10 mouse cellular contexts compared by ENCODE assay signal in genomic region chr6:4972808-4973207, GRCm38 (mm10).
DNase-seq lines count a peak whose midpoint lies in the region; ATAC-seq and TF ChIP-seq lines count a peak whose summit lies in the region.
"Had no signal": no experiment of that assay in that cellular context is flagged by ENCODE, and none has a peak within 500 bp of the region (broad histone marks: within the 10 kb centered on the region; RNA-seq: fewer than 3 reads in every experiment).

No protein-coding gene starts in this region.

- H3K27me3 ChIP-seq in liver, embryonic 15.5 days: no peaks in the 10 kb centered on the region
- no peaks in the 10 kb centered on the region for H3K27me3 ChIP-seq in liver, embryonic 11.5 days (replicated peaks; ENCODE audit: control insufficient read depth, insufficient read depth, low read length)
- no peaks in the 10 kb centered on the region for H3K27me3 ChIP-seq in kidney, embryonic 14.5 days (ENCODE audit: control insufficient read depth, insufficient read depth, low read length)
- no peaks in the 10 kb centered on the region for H3K27me3 ChIP-seq in midbrain, postnatal 0 days (ENCODE audit: insufficient read depth, low read length)

- H3K4me3 ChIP-seq in liver, embryonic 15.5 days (replicated peaks): no peak overlapping the region
- H3K4me3 ChIP-seq in liver, embryonic 11.5 days (ENCODE audit: low read depth, low read length): no peak overlapping the region
- H3K4me3 ChIP-seq in kidney, embryonic 14.5 days (ENCODE audit: low read length): no peak overlapping the region
- no peak overlapping the region for H3K4me3 ChIP-seq in midbrain, postnatal 0 days (ENCODE audit: low read depth, low read length)
- H3K4me3 ChIP-seq: heart, embryonic 10.5 days had no signal

- peak; percentile 44; the same call in 1 of the 2 replicates for ATAC-seq in liver, embryonic 15.5 days (ENCODE audit: insufficient read depth)
- no peak for ATAC-seq in liver, embryonic 11.5 days (replicated peaks; ENCODE audit: low FRiP score)
- ATAC-seq in kidney, embryonic 14.5 days (ENCODE audit: low FRiP score, low TSS enrichment): 0 out of 2 replicates have a peak, but pooled peaks have one; percentile 71
- no peak for ATAC-seq in midbrain, postnatal 0 days (ENCODE audit: low FRiP score)

- WGBS in liver, embryonic 15.5 days (ENCODE audit: insufficient replicate concordance): 58% methylated on average over 6 of the region's 6 CpGs
- 68% methylated on average over 6 of the region's 6 CpGs for WGBS in liver, embryonic 11.5 days
- WGBS in kidney, embryonic 14.5 days: 24% methylated on average over 6 of the region's 6 CpGs
- WGBS in midbrain, postnatal 0 days: 53% methylated on average over 6 of the region's 6 CpGs

- H3K4me2 ChIP-seq in liver, embryonic 15.5 days: no peak overlapping the region
- no peak overlapping the region for H3K4me2 ChIP-seq in liver, embryonic 11.5 days
- H3K4me2 ChIP-seq in kidney, embryonic 14.5 days (replicated peaks; ENCODE audit: low read depth, low read length): no peak overlapping the region
- H3K4me2 ChIP-seq in midbrain, postnatal 0 days (ENCODE audit: low read depth, low read length, poor library complexity, severe bottlenecking): no peak overlapping the region

- no peak overlapping the region for H3K27ac ChIP-seq in liver, embryonic 15.5 days (replicated peaks)
- H3K27ac ChIP-seq in liver, embryonic 11.5 days (ENCODE audit: low read depth, low read length): no peak overlapping the region
- no peak overlapping the region for H3K27ac ChIP-seq in kidney, embryonic 14.5 days (ENCODE audit: low read depth, low read length)
- no peak overlapping the region for H3K27ac ChIP-seq in midbrain, postnatal 0 days (ENCODE audit: low read depth, low read length)
- H3K27ac ChIP-seq: heart, embryonic 10.5 days had no signal

- no peak overlapping the region for H3K9ac ChIP-seq in liver, embryonic 15.5 days
- H3K9ac ChIP-seq in liver, embryonic 11.5 days (ENCODE audit: low read depth, low read length): no peak overlapping the region
- no peak overlapping the region for H3K9ac ChIP-seq in kidney, embryonic 14.5 days (ENCODE audit: low read depth, low read length)
- no peak overlapping the region for H3K9ac ChIP-seq in midbrain, postnatal 0 days (replicated peaks; ENCODE audit: low read length, poor library complexity, severe bottlenecking)

- H3K36me3 ChIP-seq in liver, embryonic 15.5 days (replicated peaks): no peaks in the 10 kb centered on the region
- H3K36me3 ChIP-seq in liver, embryonic 11.5 days (ENCODE audit: control insufficient read depth, insufficient read depth, low read length): no peaks in the 10 kb centered on the region
- no peaks in the 10 kb centered on the region for H3K36me3 ChIP-seq in kidney, embryonic 14.5 days (ENCODE audit: control insufficient read depth, insufficient read depth, low read length)
- H3K36me3 ChIP-seq in midbrain, postnatal 0 days (ENCODE audit: insufficient read depth, low read length): no peaks in the 10 kb centered on the region
- H3K36me3 ChIP-seq: heart, embryonic 10.5 days had no signal

- peak; percentile 51 for DNase-seq in adrenal gland, postnatal 10 days
- no peak for DNase-seq in adrenal gland, adult (ENCODE audit: inconsistent age in 2 of 2, low spot score in 1 of 2)
- DNase-seq in liver, embryonic 11.5 days (ENCODE audit: low spot score): no peak
- DNase-seq in midbrain, postnatal 0 days (ENCODE audit: low spot score): peak; percentile 44
- no peak for DNase-seq in layer of hippocampus, adult 9-11 months
- DNase-seq in gastrocnemius, postnatal 4 days (ENCODE audit: low spot score in 2 of 2): no peak
- DNase-seq: thymus, adult 18-20 months had no signal

- H3K9me3 ChIP-seq in liver, embryonic 15.5 days (replicated peaks): no peaks in the 10 kb centered on the region
- no peaks in the 10 kb centered on the region for H3K9me3 ChIP-seq in liver, embryonic 11.5 days (ENCODE audit: control insufficient read depth, low read length)
- no peaks in the 10 kb centered on the region for H3K9me3 ChIP-seq in kidney, embryonic 14.5 days (ENCODE audit: control insufficient read depth, low read length)
- no peaks in the 10 kb centered on the region for H3K9me3 ChIP-seq in midbrain, postnatal 0 days (ENCODE audit: low read length)
- H3K9me3 ChIP-seq: heart, embryonic 10.5 days had no signal

- peaks cover 4% of the 10 kb centered on the region; the same call in 1 of the 2 replicates for H3K4me1 ChIP-seq in liver, embryonic 15.5 days (replicated peaks)
- no peaks in the 10 kb centered on the region for H3K4me1 ChIP-seq in liver, embryonic 11.5 days (replicated peaks; ENCODE audit: control insufficient read depth, insufficient read depth, low read length)
- no peaks in the 10 kb centered on the region for H3K4me1 ChIP-seq in kidney, embryonic 14.5 days (ENCODE audit: control insufficient read depth, insufficient read depth, low read length)
- H3K4me1 ChIP-seq in midbrain, postnatal 0 days (ENCODE audit: insufficient read depth, low read length): no peaks in the 10 kb centered on the region

- no peak; the same call in 1 of the 2 replicates for TF ChIP-seq CTCF in midbrain, postnatal 0 days (IDR thresholded peaks at IDR 0.05)

Comparison
In these comparisons a context has a peak if more than half of its experiments do, and no peak if none do; other contexts are left out.
1. DNase-seq: peak in adrenal gland, postnatal 10 days (single experiment) and midbrain, postnatal 0 days (single experiment); none in adrenal gland, adult (0 of 2), liver, embryonic 11.5 days (single experiment), layer of hippocampus, adult 9-11 months (single experiment) and gastrocnemius, postnatal 4 days (0 of 2).
2. ATAC-seq: peak in liver, embryonic 15.5 days (single experiment) and kidney, embryonic 14.5 days (single experiment); none in liver, embryonic 11.5 days (single experiment) and midbrain, postnatal 0 days (single experiment).